Mouse (Mus musculus) cerebellum, postnatal 25 days (tissue): Measurements from ENCODE around the gene Serpinb1c.
"Not testable (repeated sequence)": the region's sequence is repeated elsewhere in the genome, so short reads cannot be mapped to it uniquely, and the experiment has no call there.

Experiments
- DNase-seq, 2 experiments: peaks; one replicate each; pipeline ENCODE4 v3.0.0; 2021; ENCODE audit warnings: mixed read lengths in 2 of 2

Serpinb1c gene

DNA sequence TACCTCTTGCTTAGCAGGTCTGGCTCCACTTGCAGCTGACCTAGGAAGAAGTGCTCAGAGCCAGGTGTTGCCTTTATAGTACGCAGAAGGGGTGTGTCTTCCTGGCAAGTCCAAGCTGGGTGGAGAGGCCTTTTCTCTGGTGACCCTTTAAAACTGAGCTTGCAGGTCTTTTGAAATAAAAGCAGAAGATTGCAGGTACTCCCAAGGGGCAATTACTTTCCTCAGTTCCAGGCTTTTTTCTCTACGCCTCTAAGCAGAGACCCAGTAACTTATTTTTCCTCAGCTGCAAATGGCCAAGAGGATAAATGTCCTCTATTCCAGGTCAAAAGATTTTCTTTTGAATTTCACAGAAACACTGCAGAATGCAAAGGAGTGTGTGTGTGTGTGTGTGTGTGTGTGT lies at the start of gene Serpinb1c:
Gene Serpinb1c (minus strand): TSS at position 101 of the 400 bp plus-strand sequence.
- no peak for DNase-seq

- not testable (repeated sequence) for DNase-seq
Measured at GRCm38 (mm10) chr13:32939191-32939590, 41.2 kb upstream of the Serpinb1c start.

DNA sequence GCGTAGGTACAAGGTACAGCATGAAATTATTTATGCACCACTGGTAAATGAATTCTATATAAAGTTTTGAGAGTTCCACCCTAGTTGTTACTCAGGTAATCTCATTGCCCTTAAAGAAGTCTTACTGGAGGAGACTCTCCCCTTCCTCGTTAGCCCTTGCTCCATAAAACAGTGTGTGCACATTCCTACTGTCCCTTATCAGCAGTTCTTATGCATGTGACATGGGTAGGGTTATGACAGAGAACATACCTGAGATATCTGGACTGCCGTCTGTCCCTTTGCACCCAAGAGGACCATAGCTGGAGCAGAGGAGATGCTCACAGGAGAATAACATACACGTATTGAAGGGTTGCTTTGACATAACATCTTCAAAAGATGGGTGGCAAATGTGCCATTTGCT lies 40.3 kb upstream of the Serpinb1c start:
- DNase-seq: not testable (repeated sequence)

- no peak for DNase-seq
Measured at GRCm38 (mm10) chr13:32934706-32935381, 36.8 kb upstream of the Serpinb1c start.

DNA sequence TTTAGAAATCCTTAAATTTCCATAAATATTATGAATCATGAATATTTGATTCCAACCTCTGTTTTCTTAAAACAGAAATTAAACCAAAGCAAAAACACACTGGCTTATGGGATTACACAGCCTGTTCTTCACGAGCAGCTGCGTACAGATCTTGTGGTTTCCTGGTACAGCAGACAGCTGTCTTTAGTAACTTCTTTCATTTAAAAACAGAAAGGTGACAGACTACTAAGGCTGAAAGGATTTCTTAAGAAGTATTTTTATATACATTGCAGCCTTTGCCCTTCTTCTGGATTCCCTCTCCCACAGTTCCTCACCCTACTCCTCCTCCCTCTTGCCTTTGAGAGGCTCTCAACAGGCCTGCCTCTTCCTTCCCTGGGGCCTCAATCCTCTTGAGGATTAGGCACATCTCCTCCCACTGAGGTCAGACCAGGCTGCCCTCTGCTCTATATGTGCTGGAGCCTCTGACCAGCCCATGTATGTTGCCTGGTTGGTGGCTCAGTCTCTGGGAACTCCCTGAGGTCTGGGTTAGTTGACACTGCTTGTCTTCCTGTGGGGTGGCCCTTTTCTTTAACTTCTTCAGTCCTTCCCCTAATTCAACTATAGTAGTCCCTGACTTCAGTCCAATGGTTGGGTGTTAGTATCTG lies 31.2 kb upstream of the Serpinb1c start:
- DNase-seq: no peak

DNA sequence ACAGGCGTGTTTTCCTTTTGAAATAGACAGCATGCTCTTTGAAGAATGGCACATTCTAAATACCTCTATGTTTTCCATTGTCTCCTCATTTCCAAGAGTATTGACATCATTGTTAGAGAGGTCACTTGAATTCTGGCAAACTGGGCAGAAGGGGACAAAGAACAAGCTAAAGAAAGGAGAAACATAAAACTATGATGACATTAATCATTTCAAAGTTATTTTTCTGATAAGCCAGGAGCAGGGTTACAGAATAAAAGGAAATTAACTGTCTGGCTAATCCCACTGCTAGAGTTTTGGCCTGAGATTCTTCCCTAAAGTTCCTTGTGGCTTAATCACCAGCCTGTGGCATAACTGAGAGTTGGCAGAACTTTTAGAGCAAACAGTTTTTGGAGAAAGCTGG lies 29.2 kb upstream of the Serpinb1c start:
- DNase-seq: no peak

DNA sequence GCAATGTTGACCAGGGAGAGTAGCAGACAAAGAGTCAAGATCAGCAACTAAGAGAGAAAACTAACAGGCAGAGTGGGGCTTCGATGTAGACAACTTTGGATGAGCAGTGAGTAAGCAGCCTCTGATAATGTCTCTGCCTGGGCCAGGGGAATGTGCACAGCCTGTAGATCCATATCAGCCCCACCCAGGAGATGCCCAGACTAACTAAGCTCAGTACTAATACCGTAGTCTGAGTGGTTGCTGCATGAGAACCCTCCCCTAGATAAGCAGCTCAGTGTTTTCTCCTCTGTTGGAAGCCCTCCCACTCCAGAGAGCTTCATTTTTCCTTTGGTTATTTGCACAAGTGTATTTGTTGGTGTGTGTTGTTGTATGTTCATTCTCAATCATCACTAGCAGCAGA lies 28.6 kb upstream of the Serpinb1c start:
- no peak for DNase-seq

- DNase-seq: no peak
Measured at GRCm38 (mm10) chr13:32924578-32925360, 26.8 kb upstream of the Serpinb1c start.

GRCm38 (mm10) chr13:32922622-32923021 lies 24.6 kb upstream of the Serpinb1c start:
- no peak for DNase-seq

- no peak for DNase-seq
Measured at GRCm38 (mm10) chr13:32912770-32913380, 14.9 kb upstream of the Serpinb1c start.

DNA sequence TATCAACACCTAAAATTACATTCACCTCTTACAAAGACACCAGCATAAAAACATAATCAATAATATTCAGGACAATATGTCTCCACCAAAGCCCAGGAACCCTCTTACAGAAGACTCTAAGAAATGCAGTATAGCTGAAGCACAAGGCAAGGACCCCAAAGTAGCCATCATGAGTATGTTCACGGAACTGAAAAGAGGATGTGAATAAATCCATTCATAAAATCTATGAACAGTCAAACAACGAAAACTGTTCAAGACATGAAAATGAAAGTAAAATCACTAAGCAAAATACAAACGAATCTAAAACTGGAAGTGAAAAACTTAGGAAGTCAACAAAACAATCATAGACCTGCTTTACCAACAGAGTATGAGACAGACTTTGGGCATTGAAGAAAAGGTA lies 10.2 kb upstream of the Serpinb1c start:
- DNase-seq: no peak

DNA sequence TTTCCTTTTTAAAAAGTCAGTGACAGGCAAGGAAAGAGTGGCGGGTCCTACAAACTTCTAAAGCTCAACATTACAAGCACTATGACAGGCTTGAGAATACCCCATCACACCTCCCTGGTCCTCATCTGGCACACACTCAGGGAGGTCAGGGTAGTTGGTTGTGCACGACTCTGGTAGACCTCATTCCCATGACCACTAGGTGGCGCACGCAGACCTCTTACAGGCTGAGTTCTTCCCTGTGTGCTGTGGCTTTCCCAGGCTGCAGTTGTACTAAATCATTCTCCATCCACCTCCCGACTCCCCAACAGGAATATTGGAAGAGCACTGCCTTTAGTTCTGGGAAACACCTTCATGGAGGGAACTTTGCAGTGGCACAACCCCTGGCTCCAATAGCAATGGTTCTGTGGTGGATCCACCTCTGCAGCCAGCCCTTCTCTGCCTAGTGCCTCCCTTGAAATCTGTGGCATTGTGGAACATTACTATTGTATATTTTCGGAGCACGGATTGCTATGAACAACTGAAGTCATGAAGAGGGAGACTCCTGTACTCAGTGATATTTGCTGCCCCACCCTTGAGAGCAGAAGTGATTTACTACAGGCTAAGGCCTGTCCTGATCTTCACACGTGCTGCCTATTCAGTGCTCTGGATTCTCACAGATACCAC lies 5.3 kb upstream of the Serpinb1c start:
- DNase-seq: peak; percentile 82 to 92

GRCm38 (mm10) chr13:32902481-32903015 lies 4.5 kb upstream of the Serpinb1c start:
- DNase-seq: peak; percentile 41 to 70

- DNase-seq: peak in 1 of 2 experiments; percentile 40
Measured at GRCm38 (mm10) chr13:32900639-32901038, 2.6 kb upstream of the Serpinb1c start.

DNA sequence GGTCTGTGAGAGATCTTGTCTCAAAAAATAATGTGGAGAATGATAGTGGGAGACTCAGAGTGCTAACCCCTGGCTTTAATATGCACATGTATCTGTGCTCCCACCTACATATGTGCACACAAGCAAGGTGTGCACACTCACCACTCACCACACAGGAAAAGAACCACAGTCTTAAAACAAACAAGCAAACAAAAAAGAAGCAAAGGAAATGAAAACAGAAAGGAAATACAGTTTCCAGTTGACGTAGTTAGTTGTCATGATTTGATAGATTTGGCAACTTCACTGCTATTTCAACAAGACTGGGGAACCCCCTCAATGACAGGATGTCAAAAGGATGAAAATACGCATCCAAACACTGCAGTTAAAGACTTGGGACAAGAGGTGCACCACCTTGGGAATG lies 1.1 kb upstream of the Serpinb1c start:
- DNase-seq: not testable (repeated sequence)

DNA sequence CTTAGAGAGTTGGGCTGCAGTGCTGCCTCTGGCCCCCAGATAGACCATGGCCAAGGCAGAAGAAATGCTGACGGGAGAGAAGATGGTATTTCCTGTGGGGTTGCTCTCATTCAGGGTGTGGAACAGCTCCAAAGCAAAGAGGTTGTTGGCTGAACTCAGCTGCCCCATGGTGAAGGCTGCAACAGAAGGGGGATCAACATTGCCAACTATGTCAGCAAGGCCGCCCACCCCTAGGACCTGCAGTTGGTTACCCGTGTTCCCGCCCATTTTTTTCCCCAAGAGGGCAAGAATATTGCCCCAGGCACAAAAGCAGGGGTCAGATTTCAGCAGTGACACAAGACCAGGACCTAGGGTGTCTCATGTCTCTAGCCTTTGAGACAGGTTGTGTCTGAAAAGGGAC lies 1.1 kb downstream of the Serpinb1c start:
- DNase-seq: no peak

DNA sequence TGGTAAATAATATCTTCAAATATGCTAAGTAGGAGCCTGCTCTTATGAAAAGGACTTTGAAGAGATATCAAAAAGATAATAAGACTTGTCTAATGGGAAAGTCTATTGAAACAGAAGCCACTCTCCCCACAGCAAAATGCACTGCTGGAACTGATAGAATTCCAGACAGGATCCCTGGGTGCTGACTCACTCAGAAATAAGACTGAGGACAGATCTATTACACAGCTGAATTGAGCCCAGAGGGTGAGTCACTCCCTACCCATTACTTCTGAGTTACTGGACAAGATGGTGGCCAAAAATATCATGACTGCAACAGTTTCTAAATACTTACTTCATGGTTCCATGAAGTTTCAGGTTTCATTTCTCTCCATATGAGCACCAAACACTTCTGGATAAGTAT lies 13.3 kb downstream of the Serpinb1c start:
- DNase-seq: no peak

DNA sequence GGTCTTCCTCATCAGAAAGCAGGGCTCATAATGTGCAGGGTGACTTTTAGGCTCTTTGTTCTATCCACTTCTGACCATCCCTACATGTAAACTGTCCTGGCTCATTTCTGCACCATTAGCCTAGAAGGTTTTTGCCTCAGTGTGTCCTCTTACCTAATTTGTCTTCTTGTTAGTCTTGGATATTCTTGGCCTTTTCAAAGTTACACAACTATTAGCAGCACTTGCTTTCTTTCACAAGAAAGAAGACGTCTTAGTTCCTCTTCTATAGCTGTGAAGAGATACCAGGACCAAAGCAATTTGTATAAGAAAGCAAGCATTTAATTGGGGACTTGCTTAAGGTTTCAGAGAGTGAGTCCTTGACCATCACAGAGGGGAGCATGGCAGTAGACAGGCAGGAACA lies 24.1 kb downstream of the Serpinb1c start:
- no peak for DNase-seq

GRCm38 (mm10) chr13:32868843-32869242 lies 29.2 kb downstream of the Serpinb1c start:
- DNase-seq: no peak

GRCm38 (mm10) chr13:32868233-32868632 lies 29.8 kb downstream of the Serpinb1c start:
- not testable (repeated sequence) for DNase-seq

- no peak for DNase-seq
Measured at GRCm38 (mm10) chr13:32867030-32867429, 31.0 kb downstream of the Serpinb1c start.

DNA sequence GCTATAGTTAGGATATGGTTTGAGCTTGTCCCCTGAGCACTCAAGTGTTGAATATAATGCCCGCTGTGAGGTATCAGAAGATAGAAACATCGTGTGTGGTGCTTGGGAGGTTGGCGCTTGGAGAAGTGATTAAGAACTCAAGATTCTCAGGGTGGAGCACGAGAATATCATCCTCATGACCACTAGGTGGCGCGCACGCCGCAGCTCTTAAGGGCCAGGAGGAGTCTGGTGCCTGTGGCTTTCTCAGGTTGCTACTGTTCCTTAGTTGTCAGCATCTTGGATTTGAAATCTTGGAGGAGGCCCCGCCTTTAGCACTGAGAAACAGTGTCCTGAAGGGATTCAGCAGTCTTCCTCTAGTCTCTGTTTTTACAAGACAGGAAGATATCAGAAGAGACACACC lies 31.5 kb downstream of the Serpinb1c start:
- DNase-seq: peak; percentile 65 to 82
